In the genomic region with DNA sequence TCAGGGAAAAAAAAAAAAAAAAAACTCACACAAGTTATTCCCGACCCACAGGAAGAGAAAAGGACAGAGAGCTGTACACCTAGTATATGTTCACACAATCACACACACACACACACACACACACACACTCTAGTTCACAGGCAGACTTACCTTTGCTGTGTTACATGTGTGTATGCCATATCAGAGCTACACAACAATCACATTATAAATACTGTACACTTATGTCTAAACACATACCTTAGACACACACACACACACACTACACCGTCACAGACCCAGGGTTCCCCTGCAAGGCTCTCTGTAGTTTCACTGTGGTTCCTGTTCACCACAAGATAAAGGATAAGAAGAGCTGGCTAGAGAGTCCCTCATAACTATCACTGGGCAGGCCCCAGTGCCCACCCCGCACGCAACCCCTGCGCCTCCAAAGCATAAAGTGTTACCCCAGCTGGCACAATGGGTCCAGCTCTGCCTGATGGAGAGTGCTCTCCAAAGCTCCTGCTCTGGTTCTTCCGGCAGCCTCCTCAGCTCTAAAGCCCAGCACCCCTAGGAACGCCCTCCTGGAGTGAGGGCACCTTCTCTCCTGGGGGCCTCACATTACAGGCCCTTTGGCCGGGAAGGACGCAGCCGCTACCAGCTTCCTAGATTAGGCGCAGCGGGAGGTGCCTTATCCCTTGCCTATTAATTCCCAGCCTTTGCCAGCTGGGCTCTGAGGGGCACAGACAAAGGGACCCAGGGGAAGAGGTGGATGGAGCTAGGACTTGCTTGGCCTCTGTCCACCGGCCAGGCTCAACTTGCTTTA, we compare ENCODE assay signal across 12 mouse cellular contexts.
DNase-seq lines count a peak whose midpoint lies in the region; ATAC-seq and TF ChIP-seq lines count a peak whose summit lies in the region.
"Had no signal": no experiment of that assay in that cellular context is flagged by ENCODE, and none has a peak within 500 bp of the region (broad histone marks: within the 10 kb centered on the region; RNA-seq: fewer than 3 reads in every experiment).

No protein-coding gene starts in this region.

- 40% methylated on average over 13 of the region's 13 CpGs for WGBS in midbrain, embryonic 11.5 days
- WGBS in midbrain, embryonic 16.5 days = 33% methylated on average over 13 of the region's 13 CpGs
- 68% methylated on average over 13 of the region's 13 CpGs for WGBS in limb, embryonic 13.5 days
- WGBS in stomach, embryonic 15.5 days = 71% methylated on average over 13 of the region's 13 CpGs
- 83% methylated on average over 13 of the region's 13 CpGs for WGBS in liver, postnatal 0 days (ENCODE audit: insufficient replicate concordance)

- H3K4me2 ChIP-seq in midbrain, embryonic 11.5 days = peak overlapping the region; percentile 29
- no peak overlapping the region for H3K4me2 ChIP-seq in midbrain, embryonic 16.5 days (ENCODE audit: low read length)
- H3K4me2 ChIP-seq in limb, embryonic 13.5 days (replicated peaks) = peak overlapping the region; percentile 37
- peak overlapping the region; percentile 16; the same call in 1 of the 2 replicates for H3K4me2 ChIP-seq in stomach, embryonic 15.5 days
- no peak overlapping the region for H3K4me2 ChIP-seq in liver, postnatal 0 days (ENCODE audit: low read depth, low read length)
- H3K4me2 ChIP-seq: lung, embryonic 15.5 days had no signal

- ATAC-seq in midbrain, embryonic 11.5 days (ENCODE audit: low FRiP score) = peak; percentile 31
- no peak for ATAC-seq in midbrain, embryonic 16.5 days
- no peak for ATAC-seq in limb, embryonic 13.5 days (ENCODE audit: low FRiP score, low read depth)
- no peak for ATAC-seq in stomach, embryonic 15.5 days (ENCODE audit: insufficient read depth, low FRiP score, low read depth)
- no peak for ATAC-seq in cerebellum, adult (ENCODE audit: insufficient number of reproducible peaks, low FRiP score, low TSS enrichment)
- ATAC-seq in liver, postnatal 0 days = no peak

- no peaks in the 10 kb centered on the region for H3K27me3 ChIP-seq in midbrain, embryonic 11.5 days (ENCODE audit: control insufficient read depth, insufficient read depth, low read length)
- no peaks in the 10 kb centered on the region for H3K27me3 ChIP-seq in midbrain, embryonic 16.5 days (ENCODE audit: control insufficient read depth, insufficient read depth, low read depth, low read length)
- H3K27me3 ChIP-seq in limb, embryonic 13.5 days = no peaks in the 10 kb centered on the region
- no peaks in the 10 kb centered on the region for H3K27me3 ChIP-seq in stomach, embryonic 15.5 days (replicated peaks)
- no peaks in the 10 kb centered on the region for H3K27me3 ChIP-seq in liver, postnatal 0 days (ENCODE audit: insufficient read depth, low read length)
- H3K27me3 ChIP-seq: lung, embryonic 15.5 days had no signal

- H3K4me1 ChIP-seq in midbrain, embryonic 11.5 days (ENCODE audit: control insufficient read depth, insufficient read depth, low read length) = peaks cover 43% of the 10 kb centered on the region
- peaks cover 21% of the 10 kb centered on the region for H3K4me1 ChIP-seq in midbrain, embryonic 16.5 days (ENCODE audit: control insufficient read depth, insufficient read depth, low read length)
- peaks cover 34% of the 10 kb centered on the region for H3K4me1 ChIP-seq in limb, embryonic 13.5 days
- H3K4me1 ChIP-seq in stomach, embryonic 15.5 days = 0 out of 2 replicates have a peak, but pooled peaks cover 3% of the 10 kb centered on the region
- H3K4me1 ChIP-seq in liver, postnatal 0 days (ENCODE audit: insufficient read depth) = no peaks in the 10 kb centered on the region

- peak overlapping the region; percentile 88 for H3K27ac ChIP-seq in midbrain, embryonic 11.5 days (ENCODE audit: low read depth, low read length)
- no peak overlapping the region for H3K27ac ChIP-seq in midbrain, embryonic 16.5 days (ENCODE audit: low read length)
- H3K27ac ChIP-seq in limb, embryonic 13.5 days = peak overlapping the region; percentile 61; the same call in 1 of the 2 replicates
- no peak overlapping the region for H3K27ac ChIP-seq in stomach, embryonic 15.5 days
- H3K27ac ChIP-seq in liver, postnatal 0 days (ENCODE audit: low read depth) = no peak overlapping the region

- H3K9ac ChIP-seq in midbrain, embryonic 11.5 days (ENCODE audit: low read length) = peak overlapping the region; percentile 57
- H3K9ac ChIP-seq in midbrain, embryonic 16.5 days (ENCODE audit: low read depth, low read length) = no peak overlapping the region
- H3K9ac ChIP-seq in limb, embryonic 13.5 days = peak overlapping the region; percentile 39
- H3K9ac ChIP-seq in stomach, embryonic 15.5 days = no peak overlapping the region
- no peak overlapping the region for H3K9ac ChIP-seq in liver, postnatal 0 days (replicated peaks)
- H3K9ac ChIP-seq: lung, embryonic 15.5 days had no signal

- TF ChIP-seq CTCF in liver, postnatal 0 days (IDR thresholded peaks at IDR 0.05; ENCODE audit: low read depth) = no peak

- H3K36me3 ChIP-seq in midbrain, embryonic 11.5 days (ENCODE audit: control insufficient read depth, insufficient read depth, low read length) = peaks cover 22% of the 10 kb centered on the region
- peaks cover 12% of the 10 kb centered on the region for H3K36me3 ChIP-seq in midbrain, embryonic 16.5 days (ENCODE audit: control insufficient read depth, insufficient read depth, low read length)
- peaks cover 37% of the 10 kb centered on the region for H3K36me3 ChIP-seq in limb, embryonic 13.5 days
- 0 out of 2 replicates have a peak, but pooled peaks cover 6% of the 10 kb centered on the region for H3K36me3 ChIP-seq in stomach, embryonic 15.5 days
- H3K36me3 ChIP-seq in liver, postnatal 0 days (replicated peaks; ENCODE audit: insufficient read depth, low read length) = no peaks in the 10 kb centered on the region

- no peaks in the 10 kb centered on the region for H3K9me3 ChIP-seq in midbrain, embryonic 11.5 days (ENCODE audit: control insufficient read depth, low read length)
- H3K9me3 ChIP-seq in midbrain, embryonic 16.5 days (replicated peaks; ENCODE audit: control insufficient read depth, low read length, poor library complexity, severe bottlenecking) = no peaks in the 10 kb centered on the region
- no peaks in the 10 kb centered on the region for H3K9me3 ChIP-seq in limb, embryonic 13.5 days
- no peaks in the 10 kb centered on the region for H3K9me3 ChIP-seq in stomach, embryonic 15.5 days
- H3K9me3 ChIP-seq in liver, postnatal 0 days (ENCODE audit: low read length) = no peaks in the 10 kb centered on the region
- H3K9me3 ChIP-seq: lung, embryonic 15.5 days had no signal

- peak; percentile 21 for DNase-seq in embryo, embryonic 11 days
- no peak for DNase-seq in embryo, embryonic 10 days (ENCODE audit: low spot score)
- peak; percentile 92 for DNase-seq in midbrain, embryonic 11.5 days (ENCODE audit: low spot score, missing footprints)
- no peak for DNase-seq in liver, postnatal 0 days
- DNase-seq: cerebellum, postnatal 25 days; heart, adult 11 months; right cerebral cortex, postnatal 14 days had no signal

- no peak for TF ChIP-seq EP300 in liver, postnatal 0 days (IDR thresholded peaks at IDR 0.05; ENCODE audit: low read depth)

- H3K4me3 ChIP-seq in midbrain, embryonic 11.5 days (ENCODE audit: low read depth, low read length) = no peak overlapping the region
- no peak overlapping the region for H3K4me3 ChIP-seq in midbrain, embryonic 16.5 days (ENCODE audit: low read depth, low read length)
- no peak overlapping the region for H3K4me3 ChIP-seq in limb, embryonic 13.5 days
- H3K4me3 ChIP-seq in stomach, embryonic 15.5 days (replicated peaks) = no peak overlapping the region
- H3K4me3 ChIP-seq in liver, postnatal 0 days (ENCODE audit: low read depth, low read length) = no peak overlapping the region
- H3K4me3 ChIP-seq: lung, embryonic 15.5 days had no signal

Comparison
In these comparisons a context has a peak if more than half of its experiments do, and no peak if none do; other contexts are left out.
1. DNase-seq: peak in embryo, embryonic 11 days (single experiment) and midbrain, embryonic 11.5 days (single experiment); none in embryo, embryonic 10 days (single experiment) and liver, postnatal 0 days (single experiment).
2. H3K27ac ChIP-seq: peak in midbrain, embryonic 11.5 days (single experiment) and limb, embryonic 13.5 days (single experiment); none in midbrain, embryonic 16.5 days (single experiment), stomach, embryonic 15.5 days (single experiment) and liver, postnatal 0 days (single experiment).
3. H3K4me2 ChIP-seq: peak in midbrain, embryonic 11.5 days (single experiment), limb, embryonic 13.5 days (single experiment) and stomach, embryonic 15.5 days (single experiment); none in midbrain, embryonic 16.5 days (single experiment) and liver, postnatal 0 days (single experiment).
4. H3K9ac ChIP-seq: peak in midbrain, embryonic 11.5 days (single experiment) and limb, embryonic 13.5 days (single experiment); none in midbrain, embryonic 16.5 days (single experiment), stomach, embryonic 15.5 days (single experiment) and liver, postnatal 0 days (single experiment).